Mouse (Mus musculus) mesoderm, embryonic 11.5 days (tissue): ENCODE results near the gene Cyp2d11.

ENCODE experiments used
- DNase-seq: peaks from one replicate; pipeline ENCODE4 v3.0.0-alpha.2; 2012; ENCODE audit warnings: low read depth, low spot score

Cyp2d11 gene

DNA sequence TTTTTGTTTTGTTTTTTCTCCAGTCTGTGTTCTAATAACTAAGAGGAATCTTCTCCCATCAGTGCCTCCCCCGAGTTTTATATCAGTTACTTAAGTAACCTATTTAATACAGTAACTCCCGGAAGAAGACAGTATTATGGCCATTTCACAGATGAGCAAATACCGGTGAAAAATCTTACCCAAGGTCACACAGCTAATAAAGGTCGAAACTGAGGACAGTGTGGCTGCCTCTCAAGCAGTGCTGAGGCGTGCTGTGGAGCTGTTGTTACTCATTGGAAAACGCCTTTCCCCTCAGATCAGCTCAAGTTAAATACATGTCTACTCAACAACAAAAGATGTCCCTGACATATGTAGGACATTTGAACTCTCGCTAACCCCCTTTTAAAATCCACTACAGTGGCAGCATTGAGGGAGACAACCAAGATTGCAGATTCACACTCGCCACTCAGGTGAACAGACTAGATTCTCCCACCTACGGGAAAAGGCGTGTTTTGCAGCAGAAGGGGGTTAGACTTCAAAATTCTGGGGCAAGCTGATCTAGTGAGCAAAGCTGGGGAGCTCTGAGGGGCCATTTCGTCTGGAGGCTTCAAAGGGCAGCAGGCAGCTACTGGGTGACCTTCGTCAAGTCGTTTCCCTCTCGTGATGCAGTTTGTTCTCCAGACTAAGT lies 40.6 kb downstream of the Cyp2d11 start:
- no peak for DNase-seq

DNA sequence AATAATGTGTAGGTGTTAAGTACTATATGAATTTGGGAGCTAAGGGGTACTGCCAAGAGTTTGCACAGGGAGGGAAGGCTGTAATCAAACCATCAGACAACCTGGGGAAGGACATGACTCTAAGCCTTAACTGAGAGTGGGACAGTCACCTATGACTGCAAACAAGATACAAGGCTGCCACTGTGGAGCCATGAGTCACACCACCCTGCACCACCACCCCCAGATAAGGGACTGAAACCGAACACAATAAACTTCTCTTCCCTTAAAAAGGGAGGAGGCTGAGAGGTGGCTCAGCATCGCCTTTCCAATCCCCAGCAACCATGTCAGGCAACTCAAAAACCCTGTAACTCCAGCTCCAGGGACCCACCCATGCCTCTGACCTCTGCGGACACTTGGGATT lies 42.3 kb downstream of the Cyp2d11 start:
- no peak for DNase-seq

DNA sequence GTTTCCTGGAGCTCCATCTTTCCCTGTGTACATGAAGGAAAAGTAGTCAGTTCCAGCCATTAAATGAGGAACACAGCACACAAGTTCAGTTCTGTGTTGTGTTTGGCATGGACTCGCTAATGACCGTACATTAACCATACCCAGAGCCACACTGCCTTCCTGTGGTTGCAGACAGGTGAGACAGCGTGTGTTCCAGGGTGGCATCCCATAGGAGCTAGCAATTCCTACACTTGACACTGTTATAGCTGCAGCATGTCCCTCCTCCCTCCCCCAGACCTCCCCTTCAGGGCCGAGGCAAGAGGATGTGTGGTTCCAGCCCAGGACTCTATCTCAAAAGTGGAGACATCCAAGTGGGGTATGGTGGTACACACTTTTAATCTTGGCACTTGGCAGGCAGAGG lies 43.5 kb downstream of the Cyp2d11 start:
- no peak for DNase-seq

DNA sequence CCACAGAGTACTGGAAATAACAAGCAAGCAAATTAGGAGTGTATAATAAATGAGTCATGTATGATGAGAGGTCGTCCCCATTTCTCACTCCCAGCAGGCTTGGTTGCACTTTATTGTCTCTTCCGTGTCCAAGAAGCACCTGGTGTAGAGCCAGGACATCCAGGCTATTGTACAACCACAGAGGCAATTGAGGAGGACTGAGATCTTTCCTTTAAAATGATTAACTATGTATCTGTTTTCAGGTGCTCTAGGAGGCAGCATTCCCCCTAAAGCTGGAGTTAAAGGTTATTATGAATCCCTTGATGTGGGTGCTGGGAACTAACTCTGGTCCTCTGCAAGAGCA lies 44.9 kb downstream of the Cyp2d11 start:
- no peak for DNase-seq

DNA sequence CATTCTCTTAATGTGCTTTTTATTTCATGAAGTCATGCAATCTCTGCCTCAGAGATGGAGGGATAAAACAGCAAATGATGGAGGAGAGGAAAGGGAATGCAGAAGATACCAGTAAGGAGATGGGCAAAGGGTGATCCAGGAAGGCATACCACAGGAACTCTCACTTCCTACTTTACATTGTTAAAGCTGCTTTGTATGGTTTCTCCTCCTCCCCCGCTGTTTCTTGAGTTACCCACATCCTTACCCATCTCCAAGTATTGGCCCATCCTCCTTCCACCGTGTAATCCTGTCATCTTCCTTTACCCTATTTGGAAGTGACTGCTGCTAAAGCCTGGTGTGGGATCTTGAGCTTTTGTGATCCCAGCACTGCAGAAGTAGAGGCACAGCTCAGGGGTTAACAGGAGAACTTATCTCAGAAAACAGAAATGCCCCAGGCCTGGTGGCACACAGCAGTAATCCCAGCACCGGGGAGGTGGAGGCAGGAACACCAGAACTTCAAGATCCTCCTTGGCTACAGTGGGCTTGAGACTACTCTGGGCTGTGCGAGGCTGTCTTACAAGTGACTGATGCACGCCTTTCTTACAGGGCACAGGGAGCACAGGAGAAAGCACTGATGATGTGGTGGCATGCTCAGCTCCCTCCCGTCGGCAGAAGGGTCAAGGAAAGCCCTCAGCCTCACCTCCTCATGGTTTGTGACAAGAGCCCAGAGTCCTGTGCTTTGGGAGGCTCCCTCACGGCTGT lies 45.4 kb downstream of the Cyp2d11 start:
- no peak for DNase-seq

DNA sequence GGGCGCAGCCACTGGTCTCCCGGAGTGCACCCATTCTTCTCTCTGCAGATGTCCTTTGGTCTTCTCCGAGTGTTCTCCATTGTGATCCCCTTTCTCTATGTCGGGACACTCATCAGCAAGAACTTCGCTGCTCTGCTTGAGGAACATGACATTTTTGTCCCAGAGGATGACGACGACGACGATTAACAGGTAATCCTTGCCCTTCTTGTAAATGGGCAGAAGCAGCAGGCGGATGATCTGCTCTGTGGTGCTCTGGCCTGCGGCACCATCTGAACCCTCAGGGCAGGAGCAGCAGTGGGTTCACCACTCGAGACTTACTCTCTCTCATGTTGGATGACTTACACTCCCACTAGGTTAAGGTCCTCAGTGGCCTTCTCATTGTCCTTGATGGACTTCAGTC lies 46.0 kb downstream of the Cyp2d11 start:
- DNase-seq, result no peak

DNA sequence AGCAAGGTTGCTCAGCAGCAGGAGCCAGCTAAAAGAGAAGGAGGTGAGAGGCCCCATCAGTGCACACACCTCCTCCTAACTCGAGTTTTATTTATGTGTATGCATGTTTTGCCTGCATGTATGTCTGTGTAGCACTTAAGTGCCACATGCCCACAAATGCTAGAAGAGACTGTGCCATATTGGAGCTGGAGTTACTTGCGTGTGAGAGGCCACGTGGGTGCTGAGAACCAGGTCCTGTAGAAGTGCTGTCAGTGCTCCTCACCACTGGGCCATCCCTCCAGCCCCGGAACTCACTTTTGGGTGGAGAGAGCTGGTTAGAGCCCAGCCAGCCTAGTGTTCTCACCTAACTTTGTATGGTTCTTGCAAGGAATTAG lies 46.5 kb downstream of the Cyp2d11 start:
- no peak for DNase-seq

DNA sequence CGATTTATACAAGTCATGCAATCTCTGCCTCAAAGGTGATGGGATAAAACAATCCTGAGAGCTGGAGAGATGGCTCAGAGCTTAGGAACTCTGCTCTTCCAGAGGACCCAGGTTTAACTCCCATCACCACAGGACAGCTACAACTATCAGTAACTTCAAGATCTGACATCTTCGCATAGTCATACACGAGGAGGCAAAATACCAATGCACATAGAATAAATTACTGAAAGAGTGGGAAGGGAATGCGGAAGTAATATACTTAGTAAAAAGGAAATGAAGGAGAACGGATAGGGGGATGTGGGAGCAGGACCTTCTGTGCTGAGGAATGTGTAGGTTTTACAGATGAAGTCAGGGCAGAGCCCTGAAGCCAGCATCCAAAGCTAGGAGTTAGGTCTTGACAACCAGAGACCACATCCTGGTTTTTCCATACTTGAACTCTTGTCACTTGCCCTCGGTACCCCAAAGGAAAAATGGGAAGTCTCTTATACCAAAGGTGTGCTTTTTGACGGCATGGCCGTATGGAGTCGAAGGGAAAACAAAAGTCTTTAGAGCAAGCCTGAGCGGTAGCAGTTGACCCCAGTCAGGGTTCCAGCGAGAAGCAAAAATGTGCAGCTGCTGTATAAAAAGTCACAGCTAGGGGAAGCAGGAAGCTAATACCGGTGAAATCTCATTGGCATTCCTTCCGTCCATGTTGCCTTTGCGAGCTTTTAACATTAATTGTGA lies 47.1 kb downstream of the Cyp2d11 start:
- DNase-seq, result no peak

DNA sequence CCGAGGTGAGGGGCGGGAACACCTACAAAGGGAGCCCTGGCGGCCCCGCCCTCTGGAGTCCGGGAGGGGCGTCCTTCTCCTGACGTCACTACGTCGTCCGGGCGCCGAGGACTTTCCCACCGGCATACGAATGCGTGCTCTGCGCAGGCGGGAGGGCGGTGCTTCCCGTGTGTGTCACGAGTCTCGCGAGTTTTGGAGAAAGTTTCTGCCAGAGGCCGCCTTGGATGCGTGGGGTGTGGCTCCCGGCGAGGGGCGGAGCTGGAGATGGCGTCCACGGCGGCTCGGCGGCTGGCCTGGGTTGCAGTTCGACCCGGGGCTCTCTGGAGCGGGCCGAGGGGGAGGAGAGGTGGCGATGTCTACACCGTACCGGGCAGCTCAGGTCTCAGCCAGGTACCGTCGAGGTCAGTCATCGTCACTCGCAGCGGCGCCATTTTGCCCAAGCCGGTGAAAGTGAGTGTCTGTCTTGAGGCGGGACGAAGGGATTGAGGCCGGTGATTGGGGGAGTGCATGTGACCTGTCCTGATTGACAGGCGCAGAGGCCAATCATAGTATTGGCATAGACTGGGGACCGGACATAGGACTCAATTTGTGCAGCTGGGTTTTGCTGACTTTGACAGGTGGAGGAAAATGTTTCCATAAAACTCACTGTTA lies 47.9 kb downstream of the Cyp2d11 start:
- peak; percentile 99 for DNase-seq

DNA sequence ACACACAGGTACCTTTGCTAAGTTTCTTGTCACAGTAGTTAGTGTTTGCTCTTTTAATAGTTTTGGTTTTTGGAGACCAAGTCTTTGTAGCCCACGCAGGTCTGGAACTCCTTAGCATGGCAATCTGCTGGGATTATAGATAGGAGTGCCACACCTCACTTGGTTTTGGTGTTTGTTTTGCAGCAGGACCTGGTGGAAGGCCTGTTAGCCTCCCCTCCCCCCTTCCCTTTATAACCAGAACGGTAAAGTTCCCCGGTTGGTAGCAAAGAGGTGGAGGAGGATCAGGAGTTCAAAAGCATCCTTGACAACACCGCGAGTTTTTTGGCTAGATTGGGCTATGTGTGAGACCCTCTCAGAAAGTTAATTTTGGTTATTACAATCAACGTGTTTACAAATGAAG lies 48.9 kb downstream of the Cyp2d11 start:
- no peak for DNase-seq

DNA sequence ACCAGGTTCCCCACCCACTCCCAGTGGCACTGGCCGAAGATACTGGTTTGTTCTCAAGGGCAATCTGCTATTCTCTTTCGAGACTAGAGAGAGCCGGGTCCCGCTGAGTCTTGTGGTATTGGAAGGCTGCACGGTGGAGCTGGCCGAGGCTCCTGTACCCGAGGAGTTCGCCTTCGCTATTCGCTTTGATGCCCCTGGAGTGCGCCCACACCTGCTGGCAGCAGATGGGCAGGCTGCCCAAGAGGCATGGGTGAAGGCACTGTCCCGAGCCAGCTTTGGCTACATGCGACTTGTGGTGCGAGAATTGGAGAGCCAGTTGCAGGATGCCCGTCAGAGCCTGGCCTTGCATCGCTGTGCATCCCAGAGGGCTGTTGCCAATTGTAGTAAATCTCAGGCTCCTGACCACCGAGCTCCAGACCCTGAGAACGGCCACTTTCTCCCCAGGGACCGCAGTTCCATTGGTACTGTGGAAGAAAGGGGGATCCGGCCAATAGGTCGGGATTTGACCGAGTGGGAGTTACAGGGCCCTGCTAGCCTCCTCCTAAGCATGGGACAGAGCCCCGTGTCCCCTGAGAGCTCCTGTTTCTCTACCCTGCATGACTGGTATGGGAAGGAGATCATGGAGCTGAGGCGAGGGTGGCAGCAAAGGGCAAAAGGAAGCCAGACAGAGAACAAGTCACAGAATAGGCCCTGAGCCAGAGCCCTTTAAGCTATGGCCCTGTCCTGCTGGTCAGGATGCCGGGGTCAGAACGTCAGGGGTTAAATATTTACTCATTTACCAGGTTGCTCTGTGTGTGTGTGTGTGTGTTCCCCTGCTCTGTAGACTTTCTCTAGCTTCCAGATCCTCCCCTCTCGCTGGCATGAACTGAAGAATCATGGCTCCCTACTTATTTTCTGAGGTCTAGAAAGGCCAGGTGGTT lies 50.2 kb downstream of the Cyp2d11 start:
- DNase-seq, result no peak

DNA sequence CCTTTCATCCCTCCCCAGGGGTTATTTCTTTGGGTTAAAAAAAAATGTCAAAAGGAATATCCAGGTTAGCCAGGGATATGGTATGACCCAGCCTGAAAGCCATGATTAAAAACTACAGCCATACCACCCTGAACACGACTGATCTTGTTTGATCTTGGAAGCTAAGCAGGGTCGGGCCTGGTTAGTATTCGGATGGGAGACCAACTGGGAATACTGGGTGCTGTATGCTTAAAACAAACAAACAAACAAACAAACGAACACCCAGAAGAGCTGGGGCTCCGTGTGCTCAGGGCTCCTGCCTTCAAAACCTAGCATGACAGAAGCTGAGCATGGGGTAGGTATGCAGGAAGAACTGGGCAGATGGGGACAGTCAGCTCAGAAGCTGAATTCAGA lies 51.3 kb downstream of the Cyp2d11 start:
- DNase-seq, result no peak

DNA sequence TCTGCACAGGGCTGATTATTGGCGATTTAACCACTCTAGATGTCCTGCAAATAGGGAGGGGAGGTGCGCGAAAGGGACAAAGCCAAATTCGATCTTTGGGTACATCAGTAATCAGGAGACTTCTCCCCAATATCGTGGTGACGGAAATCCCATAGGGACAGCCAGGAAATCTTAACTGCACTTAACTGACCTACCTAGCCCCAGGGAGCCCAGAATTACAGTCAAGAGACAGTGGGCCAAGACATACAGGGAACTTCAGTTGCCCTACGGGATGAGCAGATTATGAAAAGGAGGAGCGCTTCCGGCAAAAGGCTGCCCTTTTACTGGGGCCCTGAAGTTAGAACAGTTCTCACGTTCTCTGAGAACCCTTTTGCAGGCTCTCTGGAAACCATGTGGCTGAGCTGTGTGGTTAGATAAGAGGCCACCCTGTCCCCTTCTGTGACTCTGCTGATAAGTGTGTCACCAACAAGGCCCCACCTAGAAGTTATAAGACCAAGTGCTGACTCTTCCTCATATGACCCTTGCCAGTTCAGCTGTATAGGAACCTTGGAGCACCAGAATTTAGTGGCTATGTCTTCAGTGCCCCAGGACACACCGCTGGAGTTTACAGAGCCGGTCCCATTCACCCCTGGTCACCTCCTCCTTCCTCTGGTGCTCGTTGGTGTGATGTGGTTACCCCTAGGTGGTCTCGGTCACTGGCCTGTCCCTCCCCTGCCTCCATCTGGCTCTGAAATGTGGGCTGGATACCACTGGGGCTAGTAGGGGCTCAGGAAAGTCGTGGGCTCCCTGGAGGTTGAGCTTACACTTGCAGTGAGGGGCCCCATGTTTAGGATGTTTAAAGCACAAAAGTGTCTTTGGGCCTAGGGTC lies 51.9 kb downstream of the Cyp2d11 start:
- DNase-seq, result no peak

DNA sequence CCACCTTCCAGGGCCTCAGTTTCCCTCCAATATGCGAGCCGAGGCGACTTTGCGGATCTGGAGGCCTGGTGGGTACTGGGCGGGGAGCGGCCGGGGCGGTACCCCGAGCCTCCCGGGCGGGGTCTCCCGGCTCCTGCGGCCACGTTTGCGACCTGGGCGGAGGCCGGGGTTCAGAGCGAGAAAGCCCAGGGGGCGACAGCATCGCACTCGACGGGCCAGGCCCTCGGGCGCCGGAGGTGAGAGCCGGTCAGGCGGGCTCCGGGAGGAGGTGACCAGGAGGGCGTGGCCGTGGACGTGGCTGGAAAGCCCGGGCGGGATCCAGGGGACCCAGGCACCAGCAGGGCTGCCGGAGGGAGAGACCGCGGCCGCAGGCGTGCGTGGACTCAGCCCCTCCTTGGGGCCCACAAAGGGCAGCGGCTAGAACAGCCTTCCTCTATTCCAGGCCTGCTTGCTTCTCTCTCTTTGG lies 52.8 kb downstream of the Cyp2d11 start:
- no peak for DNase-seq

DNA sequence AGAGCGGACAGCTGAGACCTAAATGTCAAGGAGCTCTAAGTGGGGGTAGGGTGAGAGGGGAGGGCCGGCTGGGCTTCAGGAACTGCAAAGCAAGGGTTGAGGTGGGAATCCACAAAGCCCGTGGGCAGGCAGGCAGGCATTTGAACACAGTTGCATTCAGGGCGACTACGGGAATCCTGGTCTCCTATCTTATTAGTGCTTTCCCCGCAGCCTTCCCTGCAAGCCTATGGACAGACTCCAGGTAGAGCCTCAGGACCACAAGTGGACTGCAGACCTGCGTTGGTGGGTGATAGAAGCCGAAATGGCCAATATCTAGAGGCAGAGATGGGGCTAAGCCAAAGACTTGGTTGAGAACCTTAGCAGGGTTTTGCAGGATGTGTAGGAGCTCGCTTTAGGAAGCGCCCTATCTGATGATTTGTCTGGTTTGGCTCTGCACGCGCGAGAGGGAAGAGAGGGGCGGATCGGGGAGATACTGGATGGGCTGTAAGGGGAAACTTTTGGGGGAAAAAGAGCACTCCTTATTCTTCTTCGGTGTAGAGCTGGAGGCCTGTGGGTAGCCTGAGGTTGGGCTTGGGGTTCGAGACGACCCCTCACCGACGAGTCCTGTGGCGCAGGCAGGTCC lies 53.3 kb downstream of the Cyp2d11 start:
- no peak for DNase-seq

DNA sequence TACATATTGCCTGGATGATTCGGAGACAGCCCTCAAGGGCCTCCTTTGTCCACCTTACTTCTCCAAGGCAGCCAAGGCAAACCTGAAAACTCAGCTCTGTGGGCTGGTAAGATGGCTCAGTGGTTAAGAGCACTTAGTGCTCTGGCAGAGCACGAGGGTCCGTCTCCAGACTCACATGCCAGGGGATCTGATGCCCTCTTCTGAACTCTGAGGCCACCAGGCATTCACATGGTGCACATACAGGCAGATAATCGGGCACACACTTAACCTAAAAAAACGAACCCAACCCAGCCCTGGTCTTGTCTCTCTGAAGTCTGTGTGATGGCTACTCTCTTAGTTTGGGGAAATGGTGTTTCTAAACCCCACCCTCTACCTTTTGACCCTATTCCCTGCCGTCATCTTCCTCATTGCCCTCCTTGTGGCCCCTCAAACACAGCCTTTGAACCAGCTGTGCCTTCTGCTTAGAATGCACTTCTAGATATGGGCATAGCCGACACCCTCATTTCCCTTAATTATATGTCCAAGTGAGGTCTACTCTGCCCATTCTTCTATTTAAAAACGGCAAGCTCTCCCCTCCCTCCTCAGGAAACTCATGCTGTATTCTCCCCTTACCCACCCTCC lies 54.1 kb downstream of the Cyp2d11 start:
- DNase-seq, result no peak
